In the genomic region with DNA sequence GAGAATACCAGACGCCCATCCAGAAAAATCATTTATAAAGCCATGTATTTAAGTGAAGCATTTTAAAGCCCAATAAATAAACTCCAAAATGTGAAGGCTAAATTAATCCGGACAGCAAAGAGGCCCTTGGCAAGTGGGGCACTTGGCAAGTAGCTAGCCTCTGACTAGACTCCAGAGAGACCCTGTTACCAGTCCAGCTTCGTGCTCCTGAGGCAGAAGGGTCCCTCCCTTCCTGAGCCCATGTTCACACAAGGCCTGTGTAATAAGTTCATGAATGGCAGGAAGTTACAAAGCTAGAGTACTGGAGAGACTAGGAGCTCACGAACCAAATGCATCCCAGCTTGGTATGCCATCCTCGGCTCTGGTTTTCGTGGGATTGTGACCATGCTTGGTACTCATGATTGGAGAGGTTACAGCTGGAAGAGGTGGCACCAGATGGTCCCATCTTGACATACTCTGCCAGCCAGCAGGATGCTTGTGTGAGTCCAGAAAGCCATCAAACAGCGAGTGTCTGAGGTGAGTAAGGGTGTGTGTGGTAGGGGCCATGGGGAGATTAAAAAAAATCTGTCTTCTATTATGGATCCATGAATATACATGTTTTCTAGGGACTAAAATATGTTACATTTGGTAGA, we compare ENCODE assay signal across 16 mouse cellular contexts.
DNase-seq lines count a peak whose midpoint lies in the region; ATAC-seq lines count a peak whose summit lies in the region.
"Had no signal": no experiment of that assay in that cellular context is flagged by ENCODE, and none has a peak within 500 bp of the region (broad histone marks: within the 10 kb centered on the region; RNA-seq: fewer than 3 reads in every experiment).

No protein-coding gene starts in this region.

- no peak overlapping the region for H3K4me2 ChIP-seq in liver, embryonic 12.5 days
- H3K4me2 ChIP-seq in kidney, embryonic 14.5 days (replicated peaks; ENCODE audit: low read depth, low read length): no peak overlapping the region
- H3K4me2 ChIP-seq: embryonic facial prominence, embryonic 13.5 days had no signal

- no peaks in the 10 kb centered on the region for H3K9me3 ChIP-seq in liver, embryonic 12.5 days (replicated peaks)
- H3K9me3 ChIP-seq in kidney, embryonic 14.5 days (ENCODE audit: control insufficient read depth, low read length): no peaks in the 10 kb centered on the region
- H3K9me3 ChIP-seq: embryonic facial prominence, embryonic 13.5 days; forebrain, embryonic 10.5 days had no signal

- 0 out of 2 replicates have a peak, but pooled peaks cover 8% of the 10 kb centered on the region for H3K4me1 ChIP-seq in liver, embryonic 12.5 days
- no peaks in the 10 kb centered on the region for H3K4me1 ChIP-seq in kidney, embryonic 14.5 days (ENCODE audit: control insufficient read depth, insufficient read depth, low read length)

- H3K36me3 ChIP-seq in liver, embryonic 12.5 days: no peaks in the 10 kb centered on the region
- peaks cover 5% of the 10 kb centered on the region; the same call in 1 of the 2 replicates for H3K36me3 ChIP-seq in kidney, embryonic 14.5 days (ENCODE audit: control insufficient read depth, insufficient read depth, low read length)
- H3K36me3 ChIP-seq: forebrain, embryonic 10.5 days had no signal

- H3K27ac ChIP-seq in liver, embryonic 12.5 days: no peak overlapping the region
- H3K27ac ChIP-seq in kidney, embryonic 14.5 days (ENCODE audit: low read depth, low read length): no peak overlapping the region
- H3K27ac ChIP-seq: embryonic facial prominence, embryonic 13.5 days; forebrain, embryonic 10.5 days; gastrocnemius, adult 2 months; liver, embryonic 14.5 days had no signal

- WGBS in liver, embryonic 12.5 days (ENCODE audit: insufficient replicate concordance): 65% methylated on average over 7 of the region's 7 CpGs
- 86% methylated on average over 7 of the region's 7 CpGs for WGBS in kidney, embryonic 14.5 days

- no peaks in the 10 kb centered on the region for H3K27me3 ChIP-seq in liver, embryonic 12.5 days (replicated peaks)
- H3K27me3 ChIP-seq in kidney, embryonic 14.5 days (ENCODE audit: control insufficient read depth, insufficient read depth, low read length): no peaks in the 10 kb centered on the region
- H3K27me3 ChIP-seq: embryonic facial prominence, embryonic 13.5 days had no signal

- no peak for DNase-seq in frontal cortex, postnatal 36 days (ENCODE audit: low spot score in 2 of 2)
- DNase-seq in liver: no peak
- DNase-seq in cerebellum, adult 11 months: peak; percentile 33
- DNase-seq in cerebellum, postnatal 10 days: peak; percentile 91 to 92
- DNase-seq in gastrocnemius, postnatal 14 days: no peak
- DNase-seq: gastrocnemius, adult 2 months; kidney, postnatal 4 days; thymus, adult 18-20 months had no signal

- H3K9ac ChIP-seq in liver, embryonic 12.5 days: 0 out of 2 replicates have a peak overlapping the region, but pooled peaks have one; percentile 1
- H3K9ac ChIP-seq in kidney, embryonic 14.5 days (ENCODE audit: low read depth, low read length): no peak overlapping the region
- H3K9ac ChIP-seq: embryonic facial prominence, embryonic 13.5 days; liver, embryonic 14.5 days had no signal

- intact Hi-C loops in gastrocnemius, postnatal 14 days (cut with DNase I; ENCODE audit: low total_unique reads): no loop called here

- no peak overlapping the region for H3K4me3 ChIP-seq in liver, embryonic 12.5 days
- H3K4me3 ChIP-seq in kidney, embryonic 14.5 days (ENCODE audit: low read length): no peak overlapping the region
- H3K4me3 ChIP-seq: embryonic facial prominence, embryonic 13.5 days; forebrain, embryonic 10.5 days; gastrocnemius, adult 2 months had no signal

- ATAC-seq in frontal cortex, adult (ENCODE audit: low TSS enrichment): peak; percentile 28
- no peak for ATAC-seq in liver, embryonic 12.5 days
- no peak for ATAC-seq in kidney, embryonic 14.5 days (ENCODE audit: low FRiP score, low TSS enrichment)
- ATAC-seq: intestine, embryonic 16.5 days; midbrain, embryonic 16.5 days had no signal

Comparison
In these comparisons a context has a peak if more than half of its experiments do, and no peak if none do; other contexts are left out.
1. DNase-seq: peak in cerebellum, adult 11 months (single experiment) and cerebellum, postnatal 10 days (2 of 2); none in frontal cortex, postnatal 36 days (0 of 2), liver (single experiment) and gastrocnemius, postnatal 14 days (single experiment).